Mouse (Mus musculus): Measurements from ENCODE around the gene Clip2.

DNA sequence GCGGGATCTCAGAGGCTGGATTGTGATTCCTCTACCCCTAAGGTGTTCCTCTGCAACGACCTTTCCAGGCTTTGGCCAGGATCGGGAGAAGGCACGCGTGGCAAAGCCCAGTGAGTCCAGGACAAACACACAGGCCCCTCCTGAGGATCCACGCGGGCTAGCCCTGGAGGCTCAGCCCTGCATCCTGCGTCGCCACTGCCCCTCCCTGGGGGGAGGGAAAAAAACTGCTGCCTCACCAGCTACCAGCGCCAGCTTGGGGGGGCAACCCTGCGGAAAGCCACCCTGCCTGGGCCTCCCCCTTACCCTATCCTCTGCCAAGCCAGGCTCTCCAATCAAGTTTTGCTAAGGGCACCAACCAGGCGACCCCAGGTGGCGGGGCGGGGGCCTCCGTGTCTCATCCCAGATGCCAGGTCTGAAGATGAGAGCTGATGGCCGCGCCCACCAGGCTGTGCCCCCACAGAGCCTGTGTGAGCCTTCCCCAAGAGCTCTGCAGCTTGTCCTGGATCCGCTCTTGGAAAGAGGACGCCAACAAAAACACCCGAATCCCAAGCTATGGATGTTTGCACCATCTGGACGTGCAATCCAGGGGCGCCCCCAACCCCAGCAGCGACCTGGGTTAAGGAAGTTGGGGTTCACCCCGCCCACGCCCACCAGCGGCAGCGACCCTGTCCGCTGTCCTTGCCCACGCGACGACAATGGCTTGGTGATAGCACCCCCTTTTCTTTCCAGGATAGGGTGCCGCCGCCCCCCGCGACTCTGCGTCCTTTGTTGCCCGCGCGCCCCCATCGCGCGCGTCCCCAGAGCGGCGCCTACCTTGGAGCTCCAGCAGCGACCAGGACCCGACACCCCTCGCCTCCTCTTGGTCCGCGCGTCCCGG lies 763 bp downstream of the Clip2 start:
- TF ChIP-seq CTCF (IDR thresholded peaks at IDR 0.05; ENCODE audit: insufficient read depth, low read length) (no peak), POLR2A (IDR thresholded peaks at IDR 0.05; ENCODE audit: borderline replicate concordance, extremely low read depth, low read depth, low read length) (no peak)
